Mouse (Mus musculus): ENCODE data around the gene Shcbp1. TPM values are rescaled to one million over a fixed set of nuclear protein-coding genes. Genes with fewer than 3 reads are reported as not detected.
A peak's percentile ranks its signal among the peaks of the same experiment; 100 is the strongest.

The Shcbp1 gene
- polyA plus RNA-seq (2012; rRNA removed) = 26.4 and 34.6 TPM in 2 replicates
- 55.1 and 58.8 TPM in 2 replicates for polyA plus RNA-seq (2014; fragmentation: Nextera tagmentation; extraction: Ambion mirVana)

- 3% methylated on average over 29 of the region's 29 CpGs for WGBS
- Histone ChIP-seq H3K27me3 (ENCODE audit: control insufficient read depth, insufficient read depth, low read length) (no peaks in the 10 kb centered on the region), H3K27ac (replicated peaks; ENCODE audit: low read depth, low read length) (no peak within 1 kb of the TSS), H3K36me3 (ENCODE audit: control insufficient read depth, insufficient read depth, low read length) (no peaks in the 10 kb centered on the region), H3K4me1 (ENCODE audit: control insufficient read depth, insufficient read depth, low read length) (peaks cover 7% of the 10 kb centered on the region), H3K9ac (ENCODE audit: low read depth, low read length, severe bottlenecking) (peak within 1 kb of the TSS; percentile 65), H3K4me3 (replicated peaks; ENCODE audit: low read length) (peak within 1 kb of the TSS; percentile 64), H3K9me3 (ENCODE audit: control insufficient read depth, low read length) (no peaks in the 10 kb centered on the region), H3K4me2 (replicated peaks; ENCODE audit: low read depth, low read length, severe bottlenecking) (peak within 1 kb of the TSS; percentile 54)
- TF ChIP-seq POLR2A (IDR thresholded peaks at IDR 0.05; ENCODE audit: borderline replicate concordance, extremely low read depth, insufficient read depth, insufficient read length) = no peak
- peak; percentile 95 for ATAC-seq (ENCODE audit: low FRiP score, low read depth)
- DNase-seq (ENCODE audit: low spot score) = peak; percentile 98
Measured at GRCm38 (mm10) chr8:4779254-4780055, at the start of gene Shcbp1. Gene Shcbp1, minus strand, starts transcription at chr8:4779567.

DNA sequence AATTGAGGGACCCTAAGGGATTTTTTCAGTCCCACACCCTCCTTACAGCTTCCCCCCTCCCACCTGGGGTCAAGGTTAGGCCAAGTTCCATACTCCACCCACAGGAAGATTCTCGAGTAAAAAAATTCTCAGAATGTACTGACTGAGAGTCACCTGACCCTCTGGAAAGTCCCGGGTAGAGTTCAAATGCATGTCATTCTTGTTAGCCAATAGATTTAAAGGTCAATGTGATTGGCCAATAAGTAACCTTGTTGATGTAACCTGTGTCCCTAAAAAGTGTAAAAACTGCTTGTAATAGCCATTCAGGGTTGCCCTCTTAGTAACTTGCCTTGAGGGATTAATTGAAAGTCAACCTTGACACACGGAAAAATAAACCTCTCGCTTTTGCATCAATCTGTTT lies 29.5 kb upstream of the Shcbp1 start:
- no peak overlapping the region for H3K4me2 ChIP-seq (replicated peaks; ENCODE audit: low read depth, low read length, severe bottlenecking)

GRCm38 (mm10) chr8:4800524-4801122 lies 21.3 kb upstream of the Shcbp1 start:
- no peak overlapping the region for H3K4me2 ChIP-seq (replicated peaks; ENCODE audit: low read depth, low read length, severe bottlenecking)
- no peak for ATAC-seq (ENCODE audit: low FRiP score, low read depth)
- no peaks in the 10 kb centered on the region for H3K4me1 ChIP-seq (ENCODE audit: control insufficient read depth, insufficient read depth, low read length)
- 57% methylated on average over 19 of the region's 19 CpGs for WGBS
- no peak overlapping the region for H3K4me3 ChIP-seq (replicated peaks; ENCODE audit: low read length)
- no peaks in the 10 kb centered on the region for H3K36me3 ChIP-seq (ENCODE audit: control insufficient read depth, insufficient read depth, low read length)
- no peak overlapping the region for H3K27ac ChIP-seq (replicated peaks; ENCODE audit: low read depth, low read length)
- H3K27me3 ChIP-seq (ENCODE audit: control insufficient read depth, insufficient read depth, low read length) = no peaks in the 10 kb centered on the region
- H3K9me3 ChIP-seq (ENCODE audit: control insufficient read depth, low read length) = no peaks in the 10 kb centered on the region
- DNase-seq (ENCODE audit: low spot score) = peak; percentile 48
- TF ChIP-seq POLR2A (IDR thresholded peaks at IDR 0.05; ENCODE audit: borderline replicate concordance, extremely low read depth, insufficient read depth, insufficient read length) = no peak
- H3K9ac ChIP-seq (ENCODE audit: low read depth, low read length, severe bottlenecking) = no peak overlapping the region

More for the DNA sequence above, 29.5 kb upstream of the Shcbp1 start:
- Histone ChIP-seq H3K4me3 (replicated peaks; ENCODE audit: low read length) (no peak overlapping the region), H3K9ac (ENCODE audit: low read depth, low read length, severe bottlenecking) (no peak overlapping the region), H3K27ac (replicated peaks; ENCODE audit: low read depth, low read length) (no peak overlapping the region), H3K9me3 (ENCODE audit: control insufficient read depth, low read length) (no peaks in the 10 kb centered on the region), H3K4me1 (ENCODE audit: control insufficient read depth, insufficient read depth, low read length) (no peaks in the 10 kb centered on the region), H3K27me3 (ENCODE audit: control insufficient read depth, insufficient read depth, low read length) (no peaks in the 10 kb centered on the region), H3K36me3 (ENCODE audit: control insufficient read depth, insufficient read depth, low read length) (no peaks in the 10 kb centered on the region)
- TF ChIP-seq POLR2A (IDR thresholded peaks at IDR 0.05; ENCODE audit: borderline replicate concordance, extremely low read depth, insufficient read depth, insufficient read length) = no peak
- 80% methylated on average over 4 of the region's 4 CpGs for WGBS
- no peak for DNase-seq (ENCODE audit: low spot score)
- no peak for ATAC-seq (ENCODE audit: low FRiP score, low read depth)

DNA sequence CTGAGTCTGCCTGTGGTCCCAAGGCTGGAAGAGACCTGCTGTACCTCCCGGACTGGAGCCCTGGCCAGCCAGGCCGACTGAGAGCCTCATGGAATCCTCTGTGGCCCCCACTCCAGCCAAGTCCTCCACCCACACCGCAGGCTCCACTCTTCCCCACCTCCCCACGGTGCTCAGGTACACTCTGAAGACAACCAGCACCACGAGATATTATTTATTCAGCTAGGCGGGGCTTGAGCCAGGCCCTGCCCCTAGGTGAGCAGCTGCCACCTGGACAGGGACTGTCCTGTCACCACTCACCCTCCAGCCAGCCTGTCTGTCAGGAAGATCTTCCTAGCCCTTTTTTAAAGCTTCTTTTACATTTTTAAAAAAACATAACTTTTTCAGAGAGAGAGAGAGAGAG lies 1.1 kb downstream of the Shcbp1 start:
- Histone ChIP-seq H3K4me2 (replicated peaks; ENCODE audit: low read depth, low read length, severe bottlenecking) (peak overlapping the region; percentile 54), H3K4me3 (replicated peaks; ENCODE audit: low read length) (peak overlapping the region; percentile 64), H3K4me1 (ENCODE audit: control insufficient read depth, insufficient read depth, low read length) (peaks cover 7% of the 10 kb centered on the region), H3K36me3 (ENCODE audit: control insufficient read depth, insufficient read depth, low read length) (no peaks in the 10 kb centered on the region), H3K9ac (ENCODE audit: low read depth, low read length, severe bottlenecking) (peak overlapping the region; percentile 65; the same call in 1 of the 2 replicates), H3K9me3 (ENCODE audit: control insufficient read depth, low read length) (no peaks in the 10 kb centered on the region), H3K27me3 (ENCODE audit: control insufficient read depth, insufficient read depth, low read length) (no peaks in the 10 kb centered on the region), H3K27ac (replicated peaks; ENCODE audit: low read depth, low read length) (no peak overlapping the region)
- DNase-seq (ENCODE audit: low spot score) (no peak), ATAC-seq (ENCODE audit: low FRiP score, low read depth) (no peak)
- TF ChIP-seq POLR2A (IDR thresholded peaks at IDR 0.05; ENCODE audit: borderline replicate concordance, extremely low read depth, insufficient read depth, insufficient read length) = no peak
- WGBS = 67% methylated on average over 6 of the region's 6 CpGs

DNA sequence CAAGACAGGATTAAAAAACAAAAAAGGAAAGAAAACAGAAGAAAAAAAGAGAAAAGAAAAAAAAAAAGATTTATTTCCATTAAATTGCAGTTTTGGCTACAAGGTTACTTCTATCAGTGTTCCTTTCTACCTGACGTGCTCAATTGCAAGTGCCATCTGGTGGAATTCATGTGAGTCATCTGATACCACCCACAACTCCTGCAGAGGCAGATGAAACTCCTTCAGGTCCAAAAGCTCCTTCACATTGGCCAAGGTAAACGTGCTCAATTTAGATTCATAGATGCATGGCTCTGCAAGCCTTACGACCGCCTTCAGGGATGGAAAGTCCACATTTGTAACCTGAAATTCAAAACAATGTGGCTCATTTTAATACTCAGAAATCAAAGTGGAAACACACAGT lies 14.6 kb downstream of the Shcbp1 start:
- H3K4me2 ChIP-seq (replicated peaks; ENCODE audit: low read depth, low read length, severe bottlenecking) = no peak overlapping the region
- H3K9ac ChIP-seq (ENCODE audit: low read depth, low read length, severe bottlenecking) = no peak overlapping the region
- 88% methylated on average over 4 of the region's 4 CpGs for WGBS
- H3K4me3 ChIP-seq (replicated peaks; ENCODE audit: low read length) = no peak overlapping the region
- no peak overlapping the region for H3K27ac ChIP-seq (replicated peaks; ENCODE audit: low read depth, low read length)
- no peak for TF ChIP-seq POLR2A (IDR thresholded peaks at IDR 0.05; ENCODE audit: borderline replicate concordance, extremely low read depth, insufficient read depth, insufficient read length)
- H3K27me3 ChIP-seq (ENCODE audit: control insufficient read depth, insufficient read depth, low read length) = no peaks in the 10 kb centered on the region
- no peak for DNase-seq (ENCODE audit: low spot score)
- no peaks in the 10 kb centered on the region for H3K9me3 ChIP-seq (ENCODE audit: control insufficient read depth, low read length)
- no peak for ATAC-seq (ENCODE audit: low FRiP score, low read depth)
- no peaks in the 10 kb centered on the region for H3K36me3 ChIP-seq (ENCODE audit: control insufficient read depth, insufficient read depth, low read length)
- H3K4me1 ChIP-seq (ENCODE audit: control insufficient read depth, insufficient read depth, low read length) = no peaks in the 10 kb centered on the region

All from limb, embryonic 14.5 days (tissue).